Mouse (Mus musculus) layer of hippocampus, postnatal 14 days (tissue): Measurements from ENCODE around the gene Slc29a3. TPM values are rescaled to one million over a fixed set of nuclear protein-coding genes. Genes with fewer than 3 reads are reported as not detected.

Experiments used
- DNase-seq, 2 experiments: peaks; one replicate each; pipeline ENCODE4 v3.0.0; 2021 to 2022; ENCODE audit warnings: low spot score in 2 of 2, mixed read lengths in 1 of 2
- total RNA-seq, 2 experiments: library from RNA; stranded (reverse); gene quantifications; 2 replicates each; pipeline ENCODE4 v1.2.3; 2021

The Slc29a3 gene
- total RNA-seq, 2 experiments from 2014 or later, result 19.4 to 24.4 TPM

DNA sequence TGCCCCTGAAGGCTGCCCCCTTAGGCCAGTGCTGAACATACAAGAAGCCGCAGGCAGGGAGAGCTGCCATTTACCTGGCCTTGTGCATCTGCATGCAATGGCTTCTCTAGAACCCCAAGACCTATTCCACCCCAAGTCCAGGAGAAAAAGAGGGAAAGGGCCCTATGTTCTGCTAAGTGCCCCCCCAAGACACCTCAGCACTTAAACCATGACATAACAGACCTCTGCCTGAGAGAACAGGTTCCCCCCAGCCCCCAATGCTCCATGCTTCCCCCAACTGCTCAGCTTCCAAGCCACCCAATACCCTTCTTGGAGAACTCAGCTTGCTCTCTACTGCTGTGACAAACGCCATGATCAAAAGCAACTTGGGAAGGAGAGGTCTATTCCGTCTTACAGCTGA is 73.7 kb downstream of the Slc29a3 start:
- no peak for DNase-seq

DNA sequence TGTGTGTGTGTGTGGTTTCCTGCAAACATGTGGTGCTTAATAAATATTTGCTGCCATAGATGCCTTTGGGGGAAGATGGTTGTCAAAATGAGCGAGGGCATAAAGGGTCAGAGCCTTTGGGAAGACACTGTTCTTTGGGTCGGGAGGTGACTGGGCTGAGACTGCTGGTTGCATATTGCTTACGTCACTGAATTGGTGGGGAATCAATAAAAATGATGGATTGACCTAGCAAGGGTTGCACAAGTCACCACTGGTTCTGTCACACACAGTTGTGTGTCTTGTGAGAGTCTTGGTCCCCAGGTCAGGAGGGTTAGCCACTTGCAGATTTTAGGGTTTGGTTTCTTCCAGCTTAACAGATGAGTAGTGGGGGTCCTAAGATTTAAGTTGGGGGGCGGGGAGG is 75.3 kb downstream of the Slc29a3 start:
- DNase-seq, result no peak

DNA sequence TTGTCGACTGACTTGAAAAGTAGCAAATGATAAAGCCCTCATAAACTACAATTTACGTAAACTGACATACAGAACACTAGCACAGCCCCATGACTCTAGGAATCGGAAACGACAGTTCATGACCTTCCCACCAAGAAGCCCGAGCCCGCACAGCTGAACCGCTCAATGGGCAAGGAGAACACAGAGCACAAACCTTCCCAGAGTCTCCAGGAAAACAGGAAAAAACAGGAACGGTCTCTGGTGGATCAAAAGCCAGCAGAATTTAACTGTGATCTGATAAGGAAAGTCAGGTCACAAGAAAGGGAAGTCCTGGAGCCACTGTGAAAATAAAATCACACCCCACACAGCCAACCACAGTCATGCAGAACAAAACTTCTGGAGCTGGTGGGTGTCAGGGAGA is 82.4 kb downstream of the Slc29a3 start:
- no peak for DNase-seq

DNA sequence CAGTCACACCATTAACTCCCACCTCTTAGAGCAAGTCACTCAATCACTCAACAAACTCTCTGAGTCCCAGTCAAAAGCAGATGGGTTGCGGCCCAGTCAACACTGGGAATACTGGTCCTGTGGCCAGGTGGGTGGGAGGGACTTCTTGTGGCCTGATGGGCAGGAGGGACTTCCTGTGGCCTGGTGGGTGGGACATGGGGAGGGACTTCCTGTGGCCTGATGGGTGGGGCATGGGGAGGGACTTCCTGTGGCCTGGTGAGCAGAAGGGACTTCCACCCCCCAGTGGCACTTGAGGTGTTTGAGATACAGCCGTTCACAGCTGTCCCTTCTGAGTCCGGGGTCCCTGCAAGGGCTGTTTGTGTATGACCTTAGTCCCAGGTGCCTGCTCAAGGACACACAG is 84.0 kb downstream of the Slc29a3 start:
- no peak for DNase-seq

Other genes with a start within 250 kb of the Slc29a3 start
- gene Cdh23, start 56.3 kb downstream of the Slc29a3 start, total RNA-seq, result 1 to 10 TPM; 3.3 to 4.0 TPM
- gene Unc5b, start 78.8 kb upstream of the Slc29a3 start, total RNA-seq, result 10 to 100 TPM; 11.9 to 12.6 TPM